Mouse (Mus musculus): ENCODE results near the gene Kif26b.

Kif26b gene

GRCm38 (mm10) chr1:178661556-178661955 is 132.6 kb downstream of the Kif26b start:
- DNase-seq (ENCODE audit: low read depth, low spot score) = no peak

GRCm38 (mm10) chr1:178663539-178663938 is 134.6 kb downstream of the Kif26b start:
- DNase-seq (ENCODE audit: low read depth, low spot score) = no peak

GRCm38 (mm10) chr1:178664271-178664969 is 135.5 kb downstream of the Kif26b start:
- DNase-seq (ENCODE audit: low read depth, low spot score) = no peak

GRCm38 (mm10) chr1:178666524-178666923 is 137.6 kb downstream of the Kif26b start:
- DNase-seq (ENCODE audit: low read depth, low spot score) = no peak

GRCm38 (mm10) chr1:178667808-178668207 is 138.9 kb downstream of the Kif26b start:
- DNase-seq (ENCODE audit: low read depth, low spot score) = no peak

DNA sequence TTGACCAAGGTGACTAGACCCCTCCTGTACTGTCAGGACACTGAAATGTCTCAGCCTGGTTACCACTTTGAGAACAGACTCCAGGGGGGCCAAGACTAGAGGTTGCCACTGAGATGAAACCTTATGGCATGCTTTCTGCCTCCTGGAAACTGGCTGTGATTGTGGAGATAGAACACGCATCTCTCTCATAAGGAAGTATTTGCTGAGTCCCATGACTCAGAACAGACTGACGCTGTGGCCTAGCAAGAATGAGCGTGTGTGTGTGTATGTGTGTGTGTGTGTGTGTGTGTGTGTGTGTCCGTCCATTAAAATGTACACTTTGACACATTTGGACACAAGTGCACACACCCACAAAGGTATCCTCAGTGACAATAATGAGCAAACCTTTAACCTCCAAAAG is 140.0 kb downstream of the Kif26b start:
- no peak for DNase-seq (ENCODE audit: low read depth, low spot score)

DNA sequence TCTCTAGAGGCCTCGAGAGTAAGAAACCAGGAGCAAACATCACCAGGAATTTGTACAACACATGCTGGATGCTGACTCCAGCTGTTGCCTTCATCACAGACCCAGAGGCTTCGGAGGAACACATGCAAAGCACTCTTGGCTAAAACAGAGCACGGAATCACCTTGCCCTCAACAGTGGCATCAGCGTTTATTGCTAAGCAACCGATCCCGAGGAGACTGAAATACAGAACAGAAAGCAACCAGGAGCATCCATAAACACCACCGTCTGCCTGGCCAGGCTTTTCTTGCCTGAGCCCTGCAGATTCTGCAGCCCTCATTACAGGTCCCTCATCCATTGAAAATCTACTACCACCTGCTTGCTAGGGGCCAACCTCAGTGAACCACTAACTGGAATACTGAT is 144.1 kb downstream of the Kif26b start:
- no peak for DNase-seq (ENCODE audit: low read depth, low spot score)

DNA sequence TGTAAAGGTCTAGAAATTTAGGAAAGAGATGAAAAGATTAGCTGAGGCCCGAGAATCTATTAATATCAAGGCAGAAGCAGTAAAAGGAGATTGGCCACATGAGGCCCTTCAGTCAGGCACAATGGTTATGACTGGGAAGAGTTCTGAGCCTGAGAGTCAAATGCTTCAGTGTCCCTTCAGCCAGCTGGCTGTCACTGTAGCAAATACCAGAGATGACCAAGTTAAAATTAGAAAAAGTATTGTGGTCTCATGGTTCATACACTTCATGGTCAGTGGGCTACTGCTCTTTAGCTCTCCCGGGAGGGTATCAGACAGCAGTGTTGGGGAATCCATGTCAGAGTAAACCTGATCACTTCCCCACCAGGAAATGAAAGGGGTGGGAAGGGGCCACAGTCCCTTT is 144.6 kb downstream of the Kif26b start:
- DNase-seq (ENCODE audit: low read depth, low spot score) = no peak

GRCm38 (mm10) chr1:178675542-178676252 is 146.8 kb downstream of the Kif26b start:
- no peak for DNase-seq (ENCODE audit: low read depth, low spot score)

GRCm38 (mm10) chr1:178677160-178677559 is 148.2 kb downstream of the Kif26b start:
- DNase-seq (ENCODE audit: low read depth, low spot score) = no peak

- no peak for DNase-seq (ENCODE audit: low read depth, low spot score)
These were observed 148.8 kb downstream of the Kif26b start for GRCm38 (mm10) chr1:178677630-178678221.

- DNase-seq (ENCODE audit: low read depth, low spot score) = no peak
These were observed 154.7 kb downstream of the Kif26b start for GRCm38 (mm10) chr1:178683631-178684030.

DNA sequence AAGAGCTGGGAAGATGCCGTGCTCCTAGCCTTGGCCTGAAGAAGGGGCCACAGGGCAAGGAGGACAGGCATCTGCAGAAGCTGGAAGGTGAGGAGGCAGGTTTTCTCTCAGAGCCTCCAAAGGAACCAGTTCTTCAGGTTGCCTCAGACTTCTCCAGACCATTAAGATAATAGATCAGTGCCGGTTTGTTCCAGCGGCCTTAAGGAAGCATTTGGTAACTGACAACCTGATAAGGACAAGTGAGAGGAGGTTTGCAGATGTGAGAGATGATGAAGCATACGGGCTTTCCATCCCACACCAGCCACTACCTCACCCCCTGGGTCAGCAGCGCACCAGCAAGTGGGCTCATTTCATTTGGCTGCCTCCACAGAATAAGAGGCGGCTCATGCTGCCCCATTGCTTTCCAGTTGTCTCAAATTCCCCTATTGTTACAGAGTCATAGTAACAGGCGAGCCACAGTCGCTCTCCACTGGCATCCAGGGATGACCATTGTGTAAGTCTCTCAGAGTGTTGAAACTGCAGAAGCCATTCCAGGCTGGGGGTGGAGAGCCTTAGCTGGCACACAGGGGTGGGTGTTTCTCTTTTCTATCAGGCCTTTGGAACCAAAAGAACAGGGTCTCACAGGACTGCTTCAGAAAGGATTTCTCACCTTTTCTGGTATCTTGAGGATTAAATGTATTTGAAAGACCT is 156.2 kb downstream of the Kif26b start:
- DNase-seq (ENCODE audit: low read depth, low spot score) = no peak

DNA sequence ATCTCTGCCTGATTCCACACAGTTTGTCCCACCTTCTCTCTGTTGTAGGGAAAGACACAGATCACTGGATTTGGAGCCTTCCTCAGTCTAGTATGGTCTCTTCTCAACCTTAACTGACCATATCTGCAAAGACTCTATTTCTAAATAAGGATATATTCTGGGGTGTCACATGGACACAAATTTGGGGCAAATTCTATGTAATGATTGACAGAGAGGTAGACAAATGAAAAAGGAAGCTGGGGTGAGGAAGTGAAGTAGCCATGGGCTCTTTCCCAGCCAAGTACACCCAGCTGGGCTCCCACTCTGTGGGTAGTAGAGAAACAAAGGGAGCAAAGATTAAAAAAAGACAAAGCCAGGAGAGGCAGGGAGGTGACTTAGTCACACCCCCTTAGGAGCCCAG is 158.0 kb downstream of the Kif26b start:
- DNase-seq (ENCODE audit: low read depth, low spot score) = no peak

DNA sequence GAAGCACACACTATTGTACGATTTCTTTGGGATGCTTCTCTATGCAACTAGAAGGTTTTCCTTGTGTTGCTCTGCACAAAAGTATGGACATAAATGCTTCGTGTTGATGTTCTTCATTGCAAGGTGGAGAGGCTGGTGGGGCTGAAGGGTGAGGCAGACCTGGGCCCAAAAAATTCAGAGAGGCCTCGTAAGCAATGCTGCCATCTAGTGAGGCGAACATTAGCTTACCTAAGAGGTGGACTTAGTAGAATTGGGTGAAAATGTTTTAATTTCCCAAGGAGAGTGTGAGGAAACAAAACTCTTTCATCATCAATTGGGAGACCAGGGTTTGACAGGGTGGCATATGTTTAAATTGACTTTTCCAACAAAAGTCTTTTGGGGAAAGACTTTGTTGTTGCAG is 160.6 kb downstream of the Kif26b start:
- DNase-seq (ENCODE audit: low read depth, low spot score) = no peak

GRCm38 (mm10) chr1:178691679-178692078 is 162.8 kb downstream of the Kif26b start:
- no peak for DNase-seq (ENCODE audit: low read depth, low spot score)

GRCm38 (mm10) chr1:178700102-178700501 is 171.2 kb downstream of the Kif26b start:
- no peak for DNase-seq (ENCODE audit: low read depth, low spot score)

- DNase-seq (ENCODE audit: low read depth, low spot score) = no peak
These were observed 174.6 kb downstream of the Kif26b start for GRCm38 (mm10) chr1:178703496-178703895.

DNA sequence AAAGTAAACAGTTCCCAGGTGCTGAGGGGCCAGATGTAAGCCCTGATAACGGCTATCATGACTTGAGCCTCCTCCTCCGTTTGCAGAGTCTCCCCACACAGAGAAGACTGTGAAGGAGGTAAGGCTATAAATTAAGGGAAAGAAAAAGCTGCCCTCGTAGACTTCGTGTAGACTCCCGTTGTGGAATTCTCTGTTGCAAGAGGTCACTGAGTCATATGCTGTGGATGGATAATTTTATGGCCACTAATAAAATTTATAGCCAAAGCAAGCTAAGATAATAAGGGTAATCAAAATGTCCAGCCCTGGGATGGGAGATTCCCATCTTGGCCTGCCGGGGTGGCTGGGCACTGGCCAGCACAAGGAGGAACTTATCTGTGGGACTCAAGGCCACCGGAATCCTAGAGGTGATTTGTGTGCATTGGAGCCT is 179.0 kb downstream of the Kif26b start:
- DNase-seq (ENCODE audit: low read depth, low spot score) = no peak

GRCm38 (mm10) chr1:178708356-178708755 is 179.4 kb downstream of the Kif26b start:
- no peak for DNase-seq (ENCODE audit: low read depth, low spot score)

DNA sequence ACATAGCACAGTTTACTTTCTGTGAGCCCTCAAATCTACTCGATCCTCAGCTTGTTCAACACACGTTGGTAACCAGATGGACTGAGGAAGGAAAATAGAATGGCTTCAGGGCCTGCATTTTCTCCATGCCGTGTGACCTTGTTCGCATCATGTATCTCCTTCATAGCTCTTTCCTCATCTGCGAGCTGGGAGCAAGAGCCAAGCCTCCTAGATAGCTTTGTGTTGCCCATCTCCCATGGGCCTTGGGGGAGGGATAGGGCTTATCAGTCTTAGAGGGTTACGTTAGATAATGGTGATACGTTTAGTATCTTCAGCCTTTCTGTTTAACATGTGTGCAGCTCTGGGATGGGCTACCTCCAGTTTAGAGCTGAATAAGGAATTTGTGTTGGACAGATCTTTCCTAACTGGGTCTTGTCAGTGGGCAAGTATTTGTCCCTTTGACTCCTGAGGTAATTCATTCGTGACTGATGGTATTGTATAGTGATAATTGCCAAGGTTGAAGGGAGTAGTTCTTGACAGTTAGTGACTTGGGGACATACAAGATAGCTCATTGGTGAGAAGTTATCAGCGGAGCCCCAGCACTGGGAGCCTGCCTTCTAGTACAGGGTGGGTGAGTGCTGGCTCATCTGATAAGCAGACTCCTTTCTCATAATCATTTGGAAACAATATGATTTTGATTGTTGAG is 183.4 kb downstream of the Kif26b start:
- DNase-seq (ENCODE audit: low read depth, low spot score) = no peak

GRCm38 (mm10) chr1:178714209-178714608 is 185.3 kb downstream of the Kif26b start:
- no peak for DNase-seq (ENCODE audit: low read depth, low spot score)
